Mouse (Mus musculus) erythroid progenitor cell, adult 5-6 weeks (primary cell): Measurements from ENCODE around the gene Gdpd5. TPM values are rescaled to one million over a fixed set of nuclear protein-coding genes. Genes with fewer than 3 reads are reported as not detected.
A peak's percentile ranks its signal among the peaks of the same experiment; 100 is the strongest.

Source experiments
- ATAC-seq: replicated peaks from 2 replicates; pipeline ENCODE4 v1.8.0; 2016; ENCODE audit warnings: moderate number of reproducible peaks, mild to moderate bottlenecking, moderate TSS enrichment, inconsistent platforms; ENCODE audit not compliant: poor library complexity, low FRiP score, severe bottlenecking
- total RNA-seq, 2 experiments: library from RNA; stranded (forward) in 1 of 2; stranded (reverse) in 1 of 2; fragments of 150-400 nt in 1 of 2; fragments of 186-747, 209-891 nt in 1 of 2; gene quantifications; 2 replicates each; pipeline versions ENCODE4 v1.2.3 to v1.2.4; 2015 to 2017; ENCODE audit warnings: low replicate concordance in 2 of 2

The Gdpd5 gene
- total RNA-seq, 2 experiments from 2014 or later, result not detected

DNA sequence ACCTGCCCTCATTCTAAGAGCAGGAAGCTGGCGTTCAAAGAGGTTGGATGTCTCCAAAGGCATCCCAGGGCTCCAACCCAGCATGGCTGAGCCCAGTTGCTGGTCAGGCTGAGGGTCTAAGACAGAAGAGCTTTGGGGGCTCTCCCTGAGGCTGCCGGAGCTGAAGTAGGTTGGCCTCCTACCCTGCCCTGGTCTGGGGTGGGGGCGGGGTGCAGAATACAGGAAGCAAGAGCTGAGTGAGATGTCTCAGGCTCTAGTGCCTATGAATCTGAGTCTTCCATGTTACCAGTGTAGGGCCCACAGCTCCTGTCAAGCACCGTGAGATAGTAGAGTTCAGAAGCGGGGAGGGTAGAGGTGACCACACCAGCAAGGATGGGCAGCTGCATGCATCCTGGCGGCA is 51.6 kb downstream of the Gdpd5 start:
- ATAC-seq, result no peak

DNA sequence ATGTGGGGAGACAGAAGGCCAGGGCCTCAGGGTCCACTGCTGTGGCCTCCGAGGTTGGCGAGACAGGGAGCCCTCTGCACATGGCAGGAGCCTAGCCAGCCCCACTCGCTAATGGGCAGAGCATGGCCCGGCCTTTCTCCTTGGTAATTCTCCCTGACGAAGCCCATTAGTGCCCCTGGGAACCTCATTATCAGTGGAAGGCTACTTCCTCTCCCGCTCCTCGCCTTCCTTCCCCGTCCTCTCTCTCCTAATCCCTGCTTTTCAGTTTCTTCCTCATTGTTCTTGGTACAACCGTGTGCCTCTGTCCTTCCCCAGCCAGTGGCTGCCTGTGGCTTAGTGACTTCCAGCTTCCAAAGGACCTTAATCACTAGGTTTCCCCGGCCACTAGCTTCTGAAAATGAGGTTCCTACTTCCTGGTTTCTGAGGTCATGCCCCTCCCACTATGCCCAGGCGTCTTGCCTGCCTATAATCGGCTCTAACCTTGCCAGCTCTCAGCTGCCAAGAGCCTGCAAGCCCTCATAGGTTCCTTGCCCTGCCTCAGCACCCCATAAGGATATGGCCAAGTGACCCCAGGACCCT is 53.5 kb downstream of the Gdpd5 start:
- ATAC-seq, result no peak

DNA sequence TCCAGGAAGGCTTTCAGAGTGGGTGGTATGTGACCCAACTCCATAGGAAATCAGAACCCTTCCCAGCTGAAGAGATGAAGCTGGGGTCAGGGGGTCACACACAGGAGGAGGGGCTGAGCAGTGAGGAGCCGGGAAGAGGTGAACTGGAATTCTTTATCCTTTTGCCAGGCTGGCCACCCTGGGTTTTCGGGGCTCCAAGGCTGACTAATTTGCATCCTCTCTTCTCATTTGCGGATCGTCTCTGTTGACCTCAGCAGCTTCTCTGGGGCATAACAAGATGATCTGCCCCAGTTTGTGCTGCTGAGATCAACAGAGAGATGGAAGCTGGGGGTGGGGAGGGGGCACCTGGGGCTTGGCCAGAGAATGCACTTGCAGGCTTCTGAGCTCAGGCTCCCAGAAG is 55.3 kb downstream of the Gdpd5 start:
- ATAC-seq, result no peak

DNA sequence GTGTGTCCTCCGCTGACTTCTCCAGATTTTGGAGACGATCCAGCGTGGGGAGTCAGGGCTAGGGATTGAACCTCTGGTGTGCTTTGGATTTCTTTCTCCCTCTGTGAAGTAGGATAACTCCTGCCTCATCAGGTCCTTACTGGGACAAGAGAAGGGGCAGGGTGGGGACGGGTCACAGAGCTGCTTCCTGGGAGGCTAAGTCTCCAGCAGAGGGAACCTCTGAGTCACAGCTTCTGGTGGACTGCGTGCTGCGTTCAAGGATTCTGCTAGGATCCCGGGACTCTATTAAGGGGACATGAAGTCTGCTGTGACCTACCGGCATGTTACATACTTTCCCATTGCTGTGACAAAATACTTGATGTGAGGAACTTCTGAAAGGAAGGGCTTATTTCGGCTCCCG is 57.7 kb downstream of the Gdpd5 start:
- ATAC-seq, result no peak

DNA sequence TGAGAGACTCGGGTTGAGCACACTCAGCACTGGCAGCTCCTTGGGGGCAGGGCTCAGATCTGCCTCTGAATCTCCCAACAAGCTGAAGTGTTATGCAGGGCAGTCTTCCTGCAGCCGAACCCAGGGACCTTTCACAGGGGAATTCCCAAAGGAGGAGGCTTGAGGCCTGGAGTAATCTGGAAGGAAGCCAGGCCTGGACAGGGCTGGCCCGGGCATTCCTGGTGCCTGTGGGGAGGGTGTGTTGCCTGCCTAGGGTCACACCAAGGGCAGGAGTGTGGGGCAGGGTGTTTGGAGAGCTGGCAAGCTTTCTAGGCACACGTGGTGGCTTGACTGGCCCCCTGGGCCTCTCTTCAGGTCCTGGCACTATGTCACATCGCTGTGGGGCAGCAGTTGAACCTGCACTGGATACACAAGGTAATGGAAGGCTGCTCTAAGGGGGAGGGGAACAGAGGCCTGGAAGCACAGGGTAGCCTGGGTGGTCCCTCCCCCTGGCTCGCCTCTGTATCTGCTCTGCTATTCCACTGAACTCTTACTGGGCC is 60.4 kb downstream of the Gdpd5 start:
- ATAC-seq, result no peak

DNA sequence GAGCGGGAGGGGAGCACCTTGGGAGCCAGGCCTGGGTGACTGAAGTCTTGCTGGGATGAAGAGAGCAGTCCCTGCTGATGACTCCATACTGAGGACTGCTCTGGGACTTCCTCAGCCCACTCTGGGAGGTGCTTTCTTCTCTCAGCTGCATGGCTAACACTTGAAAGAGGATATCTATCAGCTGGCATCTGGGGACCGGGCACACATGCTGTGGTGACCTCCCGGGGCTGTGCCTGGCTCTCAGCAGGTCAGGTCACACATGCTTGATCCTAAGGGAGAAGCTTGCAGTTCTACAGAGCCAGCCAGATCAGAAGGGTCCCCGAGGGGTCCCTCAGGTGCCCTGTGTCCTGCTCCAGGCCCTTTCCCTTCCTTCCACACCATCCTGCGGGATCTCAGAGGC is 62.0 kb downstream of the Gdpd5 start:
- ATAC-seq, result no peak

DNA sequence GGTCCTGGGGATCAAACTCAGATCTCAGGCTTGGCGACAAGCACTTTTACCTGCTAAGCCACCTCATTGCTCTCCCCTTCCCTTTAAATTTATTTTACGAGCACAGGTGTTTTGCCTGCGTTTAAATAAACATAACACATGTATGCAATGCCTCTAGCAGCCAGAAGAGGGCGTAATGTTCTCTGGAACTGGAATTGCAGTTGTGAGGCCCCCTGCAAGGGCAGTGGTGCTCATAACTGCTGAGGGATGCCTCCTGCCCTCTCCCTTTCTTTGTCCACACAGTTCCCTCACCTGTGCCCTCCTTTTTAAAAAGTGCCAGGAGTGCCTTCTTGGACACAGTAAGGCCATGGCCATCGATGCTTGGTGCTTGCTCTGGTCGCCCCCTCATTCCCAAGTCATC is 62.8 kb downstream of the Gdpd5 start:
- no peak for ATAC-seq

DNA sequence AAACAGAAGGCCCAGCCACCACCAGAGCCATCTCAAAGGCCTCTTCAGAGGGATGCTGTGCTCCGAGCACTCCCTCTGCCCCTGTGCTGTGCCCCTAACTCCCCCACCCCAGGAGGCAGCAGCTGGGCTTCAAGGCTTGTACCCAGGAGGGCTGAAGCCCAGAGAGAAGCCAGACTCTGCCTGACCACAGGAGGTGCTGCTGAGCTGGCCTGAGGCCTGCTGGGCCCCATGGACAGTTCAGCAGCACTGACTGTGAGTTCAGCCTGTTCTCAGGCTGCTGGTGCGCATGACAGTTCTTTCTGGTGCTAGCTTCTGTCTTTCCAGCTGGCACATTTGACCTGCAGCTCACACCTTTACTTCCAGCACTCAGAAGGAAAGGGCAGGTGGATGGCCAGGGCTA is 64.6 kb downstream of the Gdpd5 start:
- ATAC-seq, result no peak

DNA sequence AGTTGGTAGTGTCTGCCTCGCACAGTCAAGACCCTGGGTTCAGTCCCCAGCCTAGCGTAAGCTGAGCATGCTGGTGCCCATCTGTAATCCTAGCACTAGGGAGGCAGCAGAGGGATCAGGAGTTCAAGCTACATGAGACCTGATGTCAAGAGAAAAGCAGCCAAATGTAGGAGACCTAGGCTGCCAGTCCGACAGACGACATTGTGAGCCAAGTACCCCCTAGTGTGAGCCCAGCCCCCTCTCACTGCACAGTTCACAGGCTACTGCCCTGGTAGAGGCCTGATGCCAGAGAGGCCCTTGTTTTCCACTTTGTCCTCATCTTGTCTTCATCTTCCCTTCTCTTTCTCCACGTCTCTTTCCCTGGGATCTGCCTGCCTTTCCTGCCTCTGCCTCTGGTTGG is 66.1 kb downstream of the Gdpd5 start:
- ATAC-seq, result no peak

DNA sequence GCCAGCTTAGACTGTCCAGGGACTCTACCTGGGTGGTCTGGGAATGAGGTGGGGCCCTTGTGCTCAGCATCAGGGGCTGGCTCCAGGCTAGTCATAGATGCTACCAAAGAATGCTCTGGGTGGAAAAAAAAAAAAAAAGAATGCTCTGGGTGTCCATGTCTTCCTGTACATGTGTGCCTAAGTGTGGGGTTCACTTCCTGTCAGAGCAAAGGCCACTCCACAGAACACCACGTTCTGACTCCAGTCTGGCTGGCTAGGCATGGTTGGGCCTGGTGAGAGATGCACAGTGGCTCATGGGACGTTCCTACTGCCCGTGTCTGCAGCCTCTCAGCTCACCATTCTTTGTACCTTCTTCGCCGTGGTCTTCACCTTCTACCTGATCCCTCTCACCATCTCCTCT is 67.4 kb downstream of the Gdpd5 start:
- ATAC-seq, result no peak

DNA sequence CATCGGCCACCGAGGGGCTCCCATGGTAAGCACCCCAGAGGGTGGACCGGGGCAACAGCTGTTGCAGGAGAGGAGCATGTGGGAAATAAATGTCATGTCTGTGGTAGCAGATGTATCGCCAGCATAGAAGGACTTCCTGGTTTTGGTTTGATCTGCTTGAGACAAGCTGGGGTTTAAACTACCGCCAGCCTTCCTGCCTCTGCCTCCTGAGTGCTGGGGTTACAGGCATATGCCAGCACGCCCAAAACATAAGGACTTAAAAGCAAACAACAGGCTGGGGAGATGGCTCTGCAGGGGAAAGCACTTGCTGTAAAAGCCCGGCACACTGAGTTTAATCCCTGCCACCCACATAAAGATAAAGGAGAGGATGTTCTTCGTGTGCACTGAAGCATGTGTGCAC is 67.8 kb downstream of the Gdpd5 start:
- ATAC-seq, result no peak

DNA sequence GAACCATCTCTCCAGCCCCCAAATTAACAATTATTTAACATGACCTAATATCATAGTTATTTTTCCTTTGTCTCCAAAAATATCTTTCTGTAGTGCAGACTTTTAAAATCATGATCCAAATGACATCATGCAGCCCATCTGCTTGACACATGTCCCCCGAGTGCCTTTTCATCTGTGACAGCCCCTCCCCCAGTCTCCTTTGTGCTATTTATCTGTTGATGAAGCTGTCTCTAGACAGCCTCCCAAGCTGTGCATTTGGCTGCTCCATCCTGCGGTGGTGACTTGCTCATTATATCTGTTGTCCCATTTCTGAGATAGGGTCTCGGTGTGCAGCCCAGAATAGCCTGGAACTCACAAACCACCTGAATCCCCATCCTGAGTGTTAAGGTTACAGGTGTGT is 68.5 kb downstream of the Gdpd5 start:
- ATAC-seq, result no peak

DNA sequence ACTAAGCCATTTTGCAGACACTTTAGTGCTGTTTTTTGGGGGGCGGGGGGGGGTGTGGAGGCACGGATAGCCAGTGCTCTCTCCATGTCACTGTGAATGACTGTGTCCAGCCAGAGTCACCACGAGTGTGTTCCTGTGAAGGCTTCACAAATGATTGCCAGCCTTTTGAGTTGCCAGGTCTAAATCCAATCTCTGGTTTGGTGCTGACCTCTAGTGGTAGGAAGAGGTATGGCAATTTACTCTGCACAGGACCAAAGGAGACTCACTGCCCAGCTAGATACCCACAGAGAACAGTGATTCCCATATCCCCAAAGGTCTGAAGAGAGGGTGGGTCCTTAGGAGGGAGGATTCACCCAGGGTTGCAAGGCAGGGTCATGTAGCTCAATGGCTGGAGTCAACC is 69.5 kb downstream of the Gdpd5 start:
- ATAC-seq, result peak; percentile 55

DNA sequence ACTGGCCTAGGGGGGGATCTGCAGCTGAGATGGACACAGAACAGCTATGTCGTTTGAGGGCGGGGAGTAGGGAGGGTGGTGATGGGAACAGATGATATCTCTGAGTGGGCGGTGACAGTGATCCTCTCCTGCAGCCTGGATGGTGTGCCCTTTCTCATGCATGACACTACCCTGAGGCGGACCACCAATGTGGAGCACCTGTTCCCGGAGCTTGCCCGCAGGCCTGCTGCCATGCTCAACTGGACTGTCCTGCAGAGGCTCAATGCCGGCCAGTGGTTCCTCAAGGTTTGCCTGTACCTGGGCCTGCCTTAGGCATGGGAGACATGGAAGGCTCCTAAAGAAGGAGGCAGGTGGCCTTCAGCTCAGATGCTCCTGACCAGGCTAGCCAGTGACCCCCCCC is 71.6 kb downstream of the Gdpd5 start:
- ATAC-seq, result no peak

DNA sequence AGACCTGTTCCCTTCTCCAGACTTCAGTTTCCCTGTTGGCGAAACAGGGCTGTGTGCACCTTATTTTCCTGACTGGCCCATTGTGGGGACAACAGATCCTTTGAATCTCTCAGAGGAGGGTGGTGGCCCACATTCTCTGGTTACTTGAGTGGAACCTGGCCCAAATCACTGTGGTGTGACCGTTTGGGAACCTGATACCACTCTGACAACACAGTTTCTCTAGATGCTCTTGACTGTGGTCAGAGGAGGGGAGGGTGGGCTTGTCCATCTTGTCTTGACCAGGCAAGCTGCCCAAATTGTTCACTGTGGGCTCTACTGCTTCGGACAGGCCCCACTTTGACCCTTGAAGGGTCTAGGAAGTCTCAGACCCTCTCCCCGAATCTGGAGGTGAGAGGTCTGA is 72.8 kb downstream of the Gdpd5 start:
- ATAC-seq, result no peak

DNA sequence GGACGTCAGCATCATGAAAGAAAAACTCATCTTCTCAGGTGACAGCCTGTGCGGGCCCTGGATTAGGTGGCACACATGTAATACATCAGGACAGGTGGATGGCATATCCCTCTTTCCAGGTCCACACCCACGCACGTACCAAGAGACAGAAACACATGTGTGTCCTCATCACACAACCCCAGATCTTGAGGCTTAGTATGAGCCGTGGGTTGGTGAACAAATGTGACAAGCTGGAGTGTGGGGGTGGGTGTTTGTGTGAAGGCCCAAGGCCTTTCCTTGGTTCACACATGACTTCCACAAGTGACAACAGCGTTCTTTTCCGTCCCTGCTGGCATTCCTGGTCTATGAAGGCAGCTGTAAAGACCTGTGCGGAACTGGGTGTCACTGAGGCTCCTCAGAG is 77.6 kb downstream of the Gdpd5 start:
- ATAC-seq, result no peak

DNA sequence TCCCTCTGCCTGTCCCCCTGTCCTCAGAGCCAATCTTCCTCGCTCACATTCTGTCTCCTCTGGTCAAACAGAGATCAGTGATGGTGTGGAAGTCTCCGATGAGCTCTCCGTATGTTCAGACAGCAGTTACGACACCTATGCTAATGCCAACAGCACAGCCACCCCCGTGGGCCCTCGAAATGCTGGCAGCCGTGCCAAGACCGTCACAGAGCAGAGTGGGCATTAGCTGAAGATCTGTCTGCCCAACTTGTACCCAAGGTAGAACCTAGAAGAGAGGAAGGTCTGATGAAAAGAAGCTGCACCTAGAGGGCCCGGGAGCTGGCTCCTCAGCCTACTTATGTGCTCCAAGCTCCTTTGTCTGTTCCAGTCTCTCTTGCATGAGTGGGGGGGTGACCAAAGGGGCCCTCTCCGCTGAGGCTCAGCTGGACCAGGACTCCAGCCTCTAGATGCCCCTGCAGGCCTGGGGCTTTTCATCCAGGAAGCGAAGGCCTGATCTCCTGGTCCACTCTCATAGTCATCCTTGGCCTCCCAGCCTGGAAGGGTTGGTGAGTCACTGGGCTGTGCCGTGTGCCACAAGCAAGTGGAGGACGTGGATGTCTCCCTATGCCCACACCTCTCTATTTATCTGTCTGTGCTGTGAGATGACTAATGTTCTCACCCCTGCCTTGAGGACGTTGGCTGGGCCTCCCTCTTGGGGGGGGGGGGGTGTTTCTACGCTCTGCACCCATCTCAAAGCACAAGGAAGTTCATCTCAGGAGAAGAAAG is 78.9 kb downstream of the Gdpd5 start:
- no peak for ATAC-seq

DNA sequence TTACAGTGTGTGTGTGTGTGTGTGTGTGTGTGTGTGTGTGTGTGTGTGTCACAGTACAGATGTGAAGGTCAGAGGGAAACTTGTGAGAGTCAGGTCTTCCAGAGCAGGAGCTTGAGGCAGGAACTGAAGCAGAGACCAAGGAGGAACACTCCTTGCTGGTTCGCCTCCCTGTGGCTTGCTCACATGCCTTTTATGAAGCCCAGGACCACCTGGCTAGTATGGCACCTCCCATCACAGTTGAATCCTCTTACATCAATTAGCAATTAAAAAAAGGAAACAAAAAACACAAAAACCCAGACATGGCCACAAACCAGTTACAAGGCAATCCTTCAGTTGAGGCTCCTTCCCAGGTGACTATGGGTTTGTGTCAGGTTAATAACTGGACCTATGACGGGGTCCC is 81.9 kb downstream of the Gdpd5 start:
- ATAC-seq, result no peak

DNA sequence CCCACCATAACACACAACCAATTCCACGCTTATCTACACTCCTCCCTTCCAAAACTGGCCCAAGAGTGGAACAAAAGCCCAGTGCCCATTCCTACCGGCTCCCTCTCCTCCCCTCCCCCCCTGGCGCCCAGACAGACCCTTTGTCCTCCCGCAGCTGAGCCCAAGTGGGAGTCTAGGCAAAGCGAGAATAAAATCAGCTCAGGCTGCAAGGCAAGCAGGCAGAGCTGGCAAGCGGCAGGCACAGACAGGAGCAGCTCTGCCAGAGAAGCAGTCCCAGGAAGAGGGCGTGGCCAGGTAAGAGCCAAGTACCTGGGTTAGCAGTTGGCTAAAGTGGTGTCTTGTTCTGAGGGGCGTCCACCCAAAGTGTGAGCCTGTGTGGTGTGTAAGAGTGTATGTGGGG is 84.6 kb downstream of the Gdpd5 start, which contains the start of gene Klhl35:
Gene Klhl35, plus strand, starts transcription at position 194 of the 400 bp plus-strand sequence.
- no peak for ATAC-seq

DNA sequence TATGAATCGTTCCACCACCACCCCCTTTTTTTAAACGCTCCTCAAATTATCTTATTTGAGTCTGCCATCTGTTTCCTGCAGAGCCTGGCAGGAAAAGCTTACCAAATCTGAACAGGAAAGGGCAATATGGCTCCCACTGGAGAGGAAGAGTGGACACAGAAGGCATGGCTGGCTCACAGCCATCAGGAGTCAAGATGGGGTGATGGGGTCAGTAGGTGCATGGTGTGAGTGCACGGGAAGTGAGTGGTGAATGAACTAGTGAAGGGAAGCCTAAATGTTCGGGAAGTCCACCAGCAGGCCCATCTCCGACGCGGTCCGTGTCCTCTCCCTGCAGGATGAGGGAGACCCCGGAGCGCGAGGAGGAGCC is 86.7 kb downstream of the Gdpd5 start:
- no peak for ATAC-seq

DNA sequence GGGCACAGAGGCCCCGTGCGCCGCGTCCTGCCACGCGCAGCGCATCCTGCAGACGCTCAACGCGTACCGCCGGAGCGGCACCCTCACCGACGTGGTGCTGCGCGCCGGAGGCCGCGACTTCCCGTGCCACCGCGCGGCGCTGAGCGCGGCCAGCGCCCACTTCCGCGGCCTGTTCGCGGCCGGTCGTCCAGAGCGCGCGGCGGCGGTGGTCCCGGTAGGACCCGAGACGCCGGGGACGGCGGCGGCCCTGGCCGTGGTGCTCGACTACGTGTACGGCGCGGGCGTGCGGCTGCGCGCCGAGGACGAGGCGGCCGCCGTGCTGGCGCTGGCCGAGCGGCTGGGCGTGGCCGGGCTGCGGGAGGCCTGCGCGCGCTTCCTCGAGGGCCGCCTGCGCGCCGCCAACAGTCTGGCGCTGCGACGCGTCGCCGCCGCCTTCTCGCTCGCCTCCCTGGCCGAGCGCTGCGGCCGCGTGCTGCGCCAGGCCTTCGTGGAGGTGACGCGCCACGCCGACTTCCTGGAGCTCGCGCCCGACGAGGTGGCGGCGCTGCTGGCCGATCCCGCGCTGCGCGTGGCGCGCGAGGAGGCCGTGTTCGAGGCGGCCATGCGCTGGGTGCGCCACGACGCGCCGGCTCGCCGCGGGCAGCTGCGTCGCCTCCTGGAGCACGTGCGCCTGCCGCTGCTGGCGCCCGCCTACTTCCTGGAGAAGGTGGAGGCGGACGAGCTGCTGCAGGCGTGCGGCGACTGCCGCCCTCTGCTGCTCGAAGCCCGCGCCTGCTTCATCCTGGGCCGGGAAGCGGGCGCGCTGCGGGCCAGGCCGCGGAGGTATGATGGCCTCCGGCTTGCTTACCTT is 87.3 kb downstream of the Gdpd5 start:
- ATAC-seq, result peak; percentile 52
